Mouse (Mus musculus): ENCODE data around the gene Nf2. TPM values are rescaled to one million over a fixed set of nuclear protein-coding genes. Genes with fewer than 3 reads are reported as not detected.

Gene Nf2
- total and polyA plus RNA-seq, 3 experiments, result 45.2 to 103 (median 50.7) TPM

DNA sequence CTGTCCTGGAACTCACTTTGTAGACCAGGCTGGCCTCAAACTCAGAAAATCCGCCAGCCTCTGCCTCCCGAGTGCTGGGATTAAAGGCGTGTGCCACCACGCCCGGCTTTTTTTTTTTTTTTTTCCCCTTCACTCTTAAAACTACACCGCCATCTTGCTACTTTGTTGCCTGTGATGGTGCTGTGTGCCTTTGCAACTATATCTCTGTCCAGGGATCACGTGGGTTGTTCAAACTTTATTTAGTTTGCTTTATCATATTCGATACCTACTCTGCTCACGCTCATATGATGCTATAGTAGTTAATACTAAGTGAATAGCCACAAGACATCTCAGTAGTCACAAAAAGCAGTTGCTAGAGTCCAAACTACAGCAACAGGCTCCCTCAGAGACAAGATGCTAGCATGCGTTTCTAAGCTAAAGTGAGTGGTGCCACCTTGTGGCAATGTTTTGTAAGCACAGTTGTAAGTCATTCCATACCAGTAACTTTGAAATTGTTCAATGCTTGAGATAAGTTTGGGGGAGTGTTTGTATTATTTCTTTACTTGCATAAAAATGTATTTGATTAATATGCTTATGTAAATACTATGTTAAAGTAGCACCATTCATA, 16.4 kb upstream of the Nf2 start:
- dilution Hi-C loops (cut with MboI; ENCODE audit: extremely low pct_ligation_motif_present, extremely low pct_unique_long_range_greater_than_20kb, low sequenced_read_pairs) (no loop called here), in situ Hi-C loops (cut with MboI; ENCODE audit: low pct_ligation_motif_present, low pct_unique_long_range_greater_than_20kb, low sequenced_read_pairs) (no loop called here)
- H3K27me3 ChIP-seq (replicated peaks), result no peaks in the 10 kb centered on the region
- peak; percentile 87 for DNase-seq (ENCODE audit: extremely low read depth)
- no peak overlapping the region for H3K9ac ChIP-seq (ENCODE audit: insufficient read depth, low read depth)
- H3K4me2 ChIP-seq (ENCODE audit: insufficient read depth, low read depth, poor library complexity, severe bottlenecking), result no peak overlapping the region
- TF ChIP-seq CTCF (conservative IDR thresholded peaks at IDR 0.05 in 1 of 2, IDR thresholded peaks at IDR 0.05 in 1 of 2; ENCODE audit: low read depth in 2 of 2, low read length in 2 of 2) (peak; percentile 86 to 97; a peak in 3 of 4 replicates), NELFE (IDR thresholded peaks at IDR 0.05; ENCODE audit: low read depth, low read length) (peak; percentile 48; the same call in 1 of the 2 replicates), JUND (conservative IDR thresholded peaks at IDR 0.05; ENCODE audit: low read depth, low read length) (0 out of 2 replicates have a peak, but pooled peaks have one; percentile 54), MAZ (IDR thresholded peaks at IDR 0.05; ENCODE audit: low read depth, low read length) (no peak), USF1 (IDR thresholded peaks at IDR 0.05; ENCODE audit: low read depth, low read length) (peak; percentile 2; the same call in 1 of the 2 replicates), CHD2 (IDR thresholded peaks at IDR 0.05; ENCODE audit: low read length) (no peak), E2F4 (IDR thresholded peaks at IDR 0.05; ENCODE audit: insufficient replicate concordance, low read depth, low read length) (0 out of 2 replicates have a peak, but pooled peaks have one; percentile 72), TBP (conservative IDR thresholded peaks at IDR 0.05; ENCODE audit: low read depth, low read length) (0 out of 2 replicates have a peak, but pooled peaks have one; percentile 23), MAX (IDR thresholded peaks at IDR 0.05; ENCODE audit: low read length) (peak; percentile 65; the same call in 1 of the 2 replicates), KAT2A (IDR thresholded peaks at IDR 0.05; ENCODE audit: insufficient replicate concordance, low read length) (no peak), RCOR1 (conservative IDR thresholded peaks at IDR 0.05; ENCODE audit: low read depth, low read length) (no peak), ZMIZ1 (IDR thresholded peaks at IDR 0.05; ENCODE audit: low read depth, low read length) (no peak), ZNF384 (IDR thresholded peaks at IDR 0.05; ENCODE audit: low read depth, low read length) (0 out of 2 replicates have a peak, but pooled peaks have one; percentile 5), POLR2AphosphoS2 (IDR thresholded peaks at IDR 0.05; ENCODE audit: low read depth, low read length) (no peak), RAD21 (IDR thresholded peaks at IDR 0.05; ENCODE audit: low read depth, low read length) (peak; percentile 96), TCF12 (IDR thresholded peaks at IDR 0.05; ENCODE audit: low read depth, low read length) (no peak), SMC3 (IDR thresholded peaks at IDR 0.05; ENCODE audit: low read depth, low read length) (peak; percentile 95), MYC (IDR thresholded peaks at IDR 0.05; ENCODE audit: low read depth, low read length) (peak; percentile 89)
- H3K4me1 ChIP-seq (ENCODE audit: control insufficient read depth in 1 of 2, insufficient read depth in 2 of 2), result peaks cover 2 to 17% of the 10 kb centered on the region in 2 experiments
- H3K27ac ChIP-seq (ENCODE audit: insufficient read depth, low read depth), result no peak overlapping the region
- H3K9me3 ChIP-seq (replicated peaks; ENCODE audit: low read length), result no peaks in the 10 kb centered on the region
- no peaks in the 10 kb centered on the region for H3K36me3 ChIP-seq (replicated peaks in 1 of 2; ENCODE audit: control insufficient read depth in 1 of 2, insufficient read depth in 1 of 2, low read length in 1 of 2)
- H3K79me2 ChIP-seq (replicated peaks; ENCODE audit: control insufficient read depth, extremely low read depth, insufficient read depth, poor library complexity, severe bottlenecking), result no peaks in the 10 kb centered on the region
- no peak overlapping the region for H3K4me3 ChIP-seq (replicated peaks in 1 of 3; ENCODE audit: low read depth in 2 of 3, low read length in 2 of 3, poor library complexity in 1 of 3)

DNA sequence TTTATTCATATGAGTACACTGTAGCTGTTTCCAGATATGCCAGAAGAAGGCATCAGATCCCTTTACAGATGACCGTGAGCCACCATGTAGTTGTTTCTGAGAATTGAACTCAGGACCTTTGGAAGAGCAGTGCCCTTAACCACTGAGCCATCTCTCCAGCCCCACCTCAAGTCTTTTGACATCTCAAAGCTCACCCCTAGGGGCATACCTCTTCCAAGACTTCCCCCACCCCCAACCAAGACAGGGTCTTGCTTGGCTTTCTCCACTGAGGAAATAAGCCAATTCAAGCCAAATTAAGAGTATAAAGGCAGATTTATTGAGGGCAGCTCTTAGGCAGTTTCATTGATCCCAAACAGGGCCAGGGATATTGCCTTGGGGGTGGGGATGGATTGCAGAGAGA, 13.4 kb upstream of the Nf2 start:
- Histone ChIP-seq H3K9me3 (replicated peaks; ENCODE audit: low read length) (no peaks in the 10 kb centered on the region), H3K4me1 (ENCODE audit: control insufficient read depth in 1 of 2, insufficient read depth in 2 of 2) (peaks cover 2 to 17% of the 10 kb centered on the region in 2 experiments), H3K4me2 (ENCODE audit: insufficient read depth, low read depth, poor library complexity, severe bottlenecking) (no peak overlapping the region), H3K36me3 (replicated peaks in 1 of 2; ENCODE audit: control insufficient read depth in 1 of 2, insufficient read depth in 1 of 2, low read length in 1 of 2) (no peaks in the 10 kb centered on the region), H3K79me2 (replicated peaks; ENCODE audit: control insufficient read depth, extremely low read depth, insufficient read depth, poor library complexity, severe bottlenecking) (no peaks in the 10 kb centered on the region), H3K27me3 (replicated peaks) (no peaks in the 10 kb centered on the region), H3K9ac (ENCODE audit: insufficient read depth, low read depth) (no peak overlapping the region), H3K4me3 (replicated peaks in 1 of 3; ENCODE audit: low read depth in 2 of 3, low read length in 2 of 3, poor library complexity in 1 of 3) (no peak overlapping the region), H3K27ac (ENCODE audit: insufficient read depth, low read depth) (no peak overlapping the region)
- dilution Hi-C loops (cut with MboI; ENCODE audit: extremely low pct_ligation_motif_present, extremely low pct_unique_long_range_greater_than_20kb, low sequenced_read_pairs) (no loop called here), in situ Hi-C loops (cut with MboI; ENCODE audit: low pct_ligation_motif_present, low pct_unique_long_range_greater_than_20kb, low sequenced_read_pairs) (no loop called here)
- TF ChIP-seq BHLHE40 (IDR thresholded peaks at IDR 0.05; ENCODE audit: low read depth, low read length) (no peak), JUND (conservative IDR thresholded peaks at IDR 0.05; ENCODE audit: low read depth, low read length) (no peak), RAD21 (IDR thresholded peaks at IDR 0.05; ENCODE audit: low read depth, low read length) (no peak), CHD2 (IDR thresholded peaks at IDR 0.05; ENCODE audit: low read length) (no peak), POLR2A (IDR thresholded peaks at IDR 0.05; ENCODE audit: low read depth, low read length) (no peak), IRF4 (IDR thresholded peaks at IDR 0.05; ENCODE audit: low read depth, low read length) (no peak), ZKSCAN1 (IDR thresholded peaks at IDR 0.05; ENCODE audit: borderline replicate concordance, low read depth, low read length) (no peak), CHD1 (IDR thresholded peaks at IDR 0.05; ENCODE audit: low read depth, low read length) (no peak)
- DNase-seq (ENCODE audit: extremely low read depth), result no peak

Data from CH12.LX (cell line).